Mouse (Mus musculus) thymus, postnatal 36 days (tissue): Measurements from ENCODE around the gene 1700013G24Rik.
"Not testable (repeated sequence)": the region's sequence is repeated elsewhere in the genome, so short reads cannot be mapped to it uniquely, and the experiment has no call there.

Experiments
- DNase-seq, 2 experiments: peaks; one replicate each; pipeline ENCODE4 v3.0.0; 2022; ENCODE audit warnings: mixed read lengths in 2 of 2

1700013G24Rik gene

DNA sequence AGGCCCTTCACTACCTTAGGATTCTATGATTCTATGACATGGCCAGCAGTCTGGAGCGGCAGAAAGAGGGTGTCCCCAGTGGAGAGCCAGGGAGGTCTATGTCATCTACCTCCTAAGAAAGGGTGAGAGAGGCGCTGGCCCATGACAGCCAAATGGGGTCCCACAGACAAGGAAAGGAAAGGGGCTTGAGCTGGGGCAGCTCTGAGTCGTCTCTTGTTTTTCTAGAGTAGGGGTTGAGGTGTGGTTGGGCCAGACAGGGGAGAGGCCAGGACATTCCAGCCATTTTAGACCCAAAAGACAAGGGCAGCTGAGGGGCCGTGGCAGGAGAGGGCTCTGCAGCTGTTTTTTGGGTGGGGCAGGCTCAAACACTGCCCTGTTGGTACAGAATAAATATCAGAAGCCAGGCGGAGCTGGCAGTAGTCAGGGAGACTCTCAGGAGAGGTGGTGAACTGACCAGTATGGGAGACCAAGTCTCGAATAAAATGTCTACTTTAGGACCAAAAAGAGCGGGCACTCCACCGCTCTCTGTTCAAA, at the start of gene 1700013G24Rik:
Gene 1700013G24Rik, plus strand, starts transcription at position 51 of the 534 bp plus-strand sequence.
- no peak for DNase-seq

GRCm38 (mm10) chr4:137405571-137405970, 47.5 kb upstream of the 1700013G24Rik start:
- no peak for DNase-seq

GRCm38 (mm10) chr4:137409691-137410090, 43.4 kb upstream of the 1700013G24Rik start, which contains the start of gene Cela3a:
Gene Cela3a (minus strand): TSS chr4:137409791.
- DNase-seq = no peak

- not testable (repeated sequence) for DNase-seq
Measured at GRCm38 (mm10) chr4:137412185-137412709, 40.8 kb upstream of the 1700013G24Rik start.

- no peak for DNase-seq
Measured at GRCm38 (mm10) chr4:137414936-137415335, 38.1 kb upstream of the 1700013G24Rik start.

DNA sequence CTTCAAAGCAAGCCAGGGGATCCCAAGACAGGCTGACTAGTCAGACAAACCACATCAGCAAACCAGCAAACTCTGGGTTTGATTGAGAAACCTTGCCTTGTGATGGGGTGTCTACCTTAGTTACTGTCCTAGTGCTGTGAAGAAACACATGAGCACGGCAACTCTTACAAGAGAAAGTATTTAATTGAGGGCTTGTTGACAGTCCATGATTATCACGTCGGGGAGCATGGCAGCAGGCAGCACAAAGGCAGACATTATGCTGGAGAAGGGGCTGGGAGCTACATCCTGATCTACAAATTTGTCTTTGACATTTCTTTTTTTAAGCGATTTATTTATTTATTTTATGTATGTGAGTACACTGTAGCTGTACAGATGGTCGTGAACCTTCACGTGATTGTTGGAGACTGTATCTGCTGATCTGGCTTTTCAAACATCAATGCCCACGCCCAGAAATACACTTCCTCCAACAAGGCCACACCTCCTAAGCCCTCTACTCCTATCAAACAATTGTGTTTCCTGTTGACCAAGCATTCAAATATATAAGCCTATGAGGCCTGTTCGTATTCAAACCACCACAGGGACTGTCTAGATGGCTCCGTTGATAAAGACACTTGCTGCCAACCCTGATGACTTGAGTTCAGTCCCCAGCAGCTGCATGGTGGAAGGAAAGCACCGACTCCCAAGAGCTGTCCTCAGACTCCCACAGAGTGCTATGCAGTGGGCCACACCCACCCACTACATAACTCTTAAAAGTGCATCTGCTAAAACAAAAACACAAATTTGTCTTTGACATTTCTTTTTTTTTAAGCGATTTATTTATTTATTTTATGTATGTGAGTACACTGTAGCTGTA, 35.1 kb upstream of the 1700013G24Rik start:
- no peak for DNase-seq

GRCm38 (mm10) chr4:137430502-137430901, 22.6 kb upstream of the 1700013G24Rik start, which contains the start of gene Cela3b:
Gene Cela3b (minus strand): TSS chr4:137430540.
- no peak for DNase-seq

DNA sequence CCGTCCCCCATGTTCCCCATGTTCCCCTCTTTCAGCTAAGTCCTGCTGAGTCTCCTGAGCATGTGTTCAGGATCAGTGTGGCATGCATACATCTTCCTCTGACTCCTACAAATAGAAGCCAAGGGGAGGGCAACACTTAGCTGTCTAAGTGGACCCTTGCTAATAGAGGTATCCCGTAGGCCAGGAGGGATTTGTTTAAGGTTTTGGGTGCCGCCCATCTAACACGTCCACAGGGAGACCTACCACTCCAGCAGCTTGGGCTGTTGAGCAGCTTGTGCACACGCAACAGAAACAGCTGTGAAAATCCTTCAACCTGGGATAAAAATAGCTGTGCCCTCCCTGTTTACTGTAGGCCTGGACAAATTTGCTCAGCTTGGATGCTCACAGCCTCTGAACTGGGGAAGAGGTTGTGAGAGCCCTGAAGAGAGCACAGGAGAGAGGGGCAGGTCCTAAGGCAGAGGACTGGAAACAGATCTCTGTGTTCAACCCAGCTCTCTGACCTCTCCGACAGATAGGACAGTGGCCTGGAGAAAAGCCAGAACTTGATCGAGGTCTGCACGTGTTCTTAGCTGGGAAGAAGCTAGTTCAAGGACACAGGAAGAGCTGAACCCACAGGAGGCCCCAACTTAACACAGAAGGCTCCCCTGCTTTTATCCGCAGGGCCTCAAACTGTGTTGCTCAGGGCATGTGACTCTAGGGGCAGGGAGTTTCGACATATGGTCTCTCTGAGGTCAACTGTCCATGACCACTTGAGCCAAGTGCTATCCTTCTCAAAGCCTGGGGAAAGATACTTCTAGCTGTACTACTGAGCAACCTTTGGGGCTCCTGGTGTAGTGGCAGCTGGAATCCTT, 20.2 kb upstream of the 1700013G24Rik start:
- DNase-seq = not testable (repeated sequence)

- DNase-seq = no peak
Measured at GRCm38 (mm10) chr4:137436979-137437669, 16.0 kb upstream of the 1700013G24Rik start.

GRCm38 (mm10) chr4:137438842-137439241, 14.2 kb upstream of the 1700013G24Rik start:
- DNase-seq = no peak

GRCm38 (mm10) chr4:137441332-137441731, 11.8 kb upstream of the 1700013G24Rik start:
- DNase-seq = no peak

- DNase-seq = peak; percentile 23 to 43
Measured at GRCm38 (mm10) chr4:137443625-137444024, 9.5 kb upstream of the 1700013G24Rik start.

DNA sequence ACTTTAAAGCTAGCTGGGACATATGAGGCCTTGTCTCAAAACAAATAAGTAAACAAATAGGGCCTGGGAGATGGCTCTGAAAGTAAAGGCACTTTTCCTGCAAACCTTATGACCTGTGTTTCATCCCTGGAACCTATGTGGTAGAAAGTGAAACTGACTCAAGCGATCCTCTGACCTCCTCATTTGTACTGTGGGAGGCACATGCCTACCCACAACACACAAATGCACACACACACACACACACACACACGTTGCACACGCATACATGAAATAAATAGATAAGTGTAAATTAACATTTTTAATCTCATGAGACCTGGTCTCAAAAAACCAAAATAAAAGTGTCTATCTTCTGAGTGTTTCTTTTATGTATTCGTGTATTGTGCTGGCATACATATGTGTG, 7.2 kb upstream of the 1700013G24Rik start:
- DNase-seq = no peak

DNA sequence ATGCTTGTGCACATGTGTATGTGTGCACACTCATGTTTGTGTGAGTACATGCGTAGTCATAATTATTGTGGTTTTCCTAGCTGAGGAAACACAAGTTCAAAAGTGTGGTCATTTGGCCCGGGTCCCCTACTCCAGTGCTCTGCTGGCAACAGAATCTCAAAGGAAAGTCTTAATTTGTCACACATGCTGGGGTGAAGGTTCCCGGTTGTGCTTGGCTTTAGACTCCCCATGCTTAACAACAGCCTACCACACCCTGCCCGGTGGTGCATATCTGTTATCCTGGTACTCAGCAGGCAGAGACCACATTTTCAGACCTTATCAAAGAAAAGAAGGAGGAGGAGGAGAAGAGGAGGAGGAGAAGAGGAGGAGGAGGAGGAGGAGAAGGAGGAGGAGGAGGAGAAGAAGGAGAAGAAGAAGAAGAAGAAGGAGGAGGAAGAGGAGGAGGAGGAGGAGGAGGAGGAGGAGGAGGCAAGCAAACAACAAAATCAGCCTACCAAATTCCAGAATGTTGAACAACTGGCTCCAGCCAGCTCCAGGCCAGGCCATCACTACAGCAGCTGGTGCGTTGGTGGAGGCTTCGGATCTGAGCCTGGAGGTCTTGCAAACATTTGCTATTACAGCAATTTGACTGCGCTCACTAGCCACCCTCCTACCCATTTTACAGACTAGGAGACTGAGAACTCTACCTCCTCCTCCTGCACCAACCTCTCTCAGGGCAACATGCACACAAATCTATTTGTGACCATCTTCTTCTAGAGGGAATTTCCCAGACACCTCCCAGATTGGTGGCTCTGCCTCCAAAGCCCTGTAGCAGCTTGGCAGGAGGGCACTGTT, 5.5 kb upstream of the 1700013G24Rik start:
- no peak for DNase-seq

DNA sequence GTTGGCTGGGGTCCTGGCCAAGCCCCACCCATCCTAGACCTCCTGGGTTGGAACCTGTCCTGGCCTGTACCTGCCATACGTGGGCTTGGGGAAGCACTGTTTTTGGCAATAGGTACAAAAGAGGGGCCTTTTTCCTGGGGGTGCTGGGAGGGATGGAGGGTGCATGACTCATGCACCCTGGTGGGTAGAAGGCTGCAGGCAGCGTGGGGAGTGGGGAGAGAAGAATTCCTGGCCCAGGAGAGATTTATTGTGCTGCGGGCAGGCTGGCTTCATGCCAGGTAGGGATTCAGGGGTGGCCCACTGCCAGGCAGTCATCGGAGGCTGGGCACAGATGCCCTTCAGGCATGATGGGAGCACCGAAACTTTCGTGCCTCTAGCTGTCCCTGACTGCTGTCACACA, 4.9 kb upstream of the 1700013G24Rik start:
- no peak for DNase-seq

- DNase-seq = no peak
Measured at GRCm38 (mm10) chr4:137448641-137449040, 4.4 kb upstream of the 1700013G24Rik start.

- no peak for DNase-seq
Measured at GRCm38 (mm10) chr4:137449132-137449531, 4.0 kb upstream of the 1700013G24Rik start.

GRCm38 (mm10) chr4:137449715-137450114, 3.4 kb upstream of the 1700013G24Rik start:
- no peak for DNase-seq

DNA sequence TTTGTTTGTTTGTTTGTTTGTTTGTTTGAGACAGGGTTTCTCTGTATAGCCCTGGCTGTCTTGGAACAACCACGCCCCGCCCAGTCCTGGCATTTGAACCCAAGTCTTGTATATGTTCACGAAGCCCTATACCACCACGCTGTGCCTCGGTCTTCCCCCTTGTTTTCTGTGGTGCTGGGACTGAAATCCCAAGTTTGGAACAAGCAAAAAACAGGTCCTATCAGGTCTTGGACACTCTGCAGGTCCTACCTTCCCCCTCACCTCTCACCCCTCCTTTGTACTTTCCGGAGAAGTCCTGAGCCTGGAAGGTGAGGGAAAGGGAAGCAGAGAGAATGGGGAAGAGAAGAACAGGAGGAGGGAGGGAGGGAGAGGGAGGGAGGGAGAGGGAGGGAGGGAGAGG, 894 bp upstream of the 1700013G24Rik start:
- no peak for DNase-seq

DNA sequence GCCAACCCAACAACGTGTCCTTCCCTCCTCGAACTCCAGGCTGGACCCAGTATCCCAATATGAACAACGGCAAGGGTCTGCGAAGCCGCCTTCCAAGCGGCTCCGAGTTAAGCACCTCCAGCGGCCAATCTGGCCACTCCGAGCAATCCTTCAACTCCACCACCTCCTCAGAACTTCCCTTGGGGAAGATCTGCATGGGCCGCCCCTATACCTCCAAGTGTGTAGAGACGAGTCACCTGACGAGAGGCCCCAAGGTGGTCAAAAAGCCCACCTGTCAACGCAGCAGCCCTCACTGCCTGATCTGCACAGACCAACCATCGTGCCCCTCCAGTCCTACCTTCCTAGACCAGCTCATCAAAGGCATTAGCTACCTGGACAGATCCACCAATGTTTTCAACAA, 1.5 kb downstream of the 1700013G24Rik start:
- no peak for DNase-seq

- DNase-seq = no peak
Measured at GRCm38 (mm10) chr4:137456581-137456980, 3.5 kb downstream of the 1700013G24Rik start.
